Comparison of ENCODE assay signal across 12 mouse cellular contexts in the genomic region with DNA sequence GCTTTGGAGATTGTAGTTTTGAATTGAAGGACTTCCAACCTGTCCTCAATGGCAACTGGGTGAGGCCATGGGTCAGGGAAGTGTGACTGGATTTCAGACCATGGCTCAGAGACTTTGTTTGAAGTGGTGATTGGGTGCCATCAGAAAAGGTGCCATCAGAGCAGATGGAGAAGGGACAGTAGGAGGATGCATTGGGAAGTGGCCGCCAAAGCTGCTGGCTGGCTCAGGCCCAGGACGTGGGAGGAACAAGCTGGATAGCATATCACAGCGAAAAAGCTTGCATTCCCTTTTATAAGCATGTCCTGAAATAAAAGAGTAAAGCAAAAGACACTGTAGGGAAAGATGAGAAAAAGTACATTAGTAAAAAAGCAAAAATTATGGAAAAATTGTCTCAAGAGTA. TPM values are rescaled to one million over a fixed set of nuclear protein-coding genes. Genes with fewer than 3 reads are reported as not detected.
DNase-seq lines count a peak whose midpoint lies in the region; ATAC-seq lines count a peak whose summit lies in the region.
"Had no signal": no experiment of that assay in that cellular context is flagged by ENCODE, and none has a peak within 500 bp of the region (broad histone marks: within the 10 kb centered on the region; RNA-seq: fewer than 3 reads in every experiment).

No protein-coding gene starts in this region.

- H3K27me3 ChIP-seq in hindbrain, embryonic 16.5 days (replicated peaks; ENCODE audit: control insufficient read depth, insufficient read depth, low read length) = no peaks in the 10 kb centered on the region
- H3K27me3 ChIP-seq: limb, embryonic 12.5 days had no signal

- WGBS in hindbrain, embryonic 16.5 days = 87% methylated on average over 3 of the region's 3 CpGs

- no peaks in the 10 kb centered on the region for H3K9me3 ChIP-seq in hindbrain, embryonic 16.5 days (ENCODE audit: control insufficient read depth, low read length)

- no peak for ATAC-seq in hindbrain, embryonic 16.5 days
- ATAC-seq: intestine, embryonic 16.5 days had no signal

- no peak overlapping the region for H3K9ac ChIP-seq in hindbrain, embryonic 16.5 days (ENCODE audit: low read depth, low read length)
- H3K9ac ChIP-seq: limb, embryonic 12.5 days; lung, embryonic 14.5 days had no signal

- no peaks in the 10 kb centered on the region for H3K4me1 ChIP-seq in hindbrain, embryonic 16.5 days (ENCODE audit: control insufficient read depth, insufficient read depth, low read depth, low read length)
- H3K4me1 ChIP-seq: limb, embryonic 12.5 days had no signal

- H3K4me3 ChIP-seq in hindbrain, embryonic 16.5 days (ENCODE audit: low read length) = no peak overlapping the region
- H3K4me3 ChIP-seq: limb, embryonic 12.5 days had no signal

- no peak overlapping the region for H3K4me2 ChIP-seq in hindbrain, embryonic 16.5 days (ENCODE audit: low read length)
- H3K4me2 ChIP-seq: limb, embryonic 12.5 days; lung, embryonic 14.5 days had no signal

- peak; percentile 91 to 92 for DNase-seq in cerebellum, postnatal 10 days
- DNase-seq in layer of hippocampus, adult 11-12 months (ENCODE audit: low spot score) = peak; percentile 90
- DNase-seq in left cerebral cortex, adult 8-10 months (ENCODE audit: low spot score in 2 of 2) = peak; percentile 59 to 94
- peak; percentile 73 for DNase-seq in right cerebral cortex, postnatal 4 days
- no peak for DNase-seq in ovary, adult 18-20 months (ENCODE audit: low spot score)
- no peak for DNase-seq in kidney, postnatal 14 days
- DNase-seq: adrenal gland, postnatal 14 days; gastrocnemius, postnatal 36 days; lung, embryonic 14.5 days had no signal

- H3K27ac ChIP-seq in hindbrain, embryonic 16.5 days (ENCODE audit: low read depth, low read length) = no peak overlapping the region
- H3K27ac ChIP-seq: limb, embryonic 12.5 days had no signal

- H3K36me3 ChIP-seq in hindbrain, embryonic 16.5 days (ENCODE audit: control insufficient read depth, insufficient read depth, low read length) = no peaks in the 10 kb centered on the region
- H3K36me3 ChIP-seq: limb, embryonic 12.5 days had no signal

RNA-seq across cellular contexts. Expression of a gene that starts 16.9 kb away (rescaled TPM):
- 100 to 1,000 TPM; 135 to 148 (median 142) TPM for total RNA-seq in left cerebral cortex, adult 8-10 months (2022)
- 53.5 and 59.0 TPM in 2 replicates for polyA plus RNA-seq in hindbrain, embryonic 16.5 days (2015; fragmentation: Nextera tagmentation; extraction: Ambion mirVana)

Comparison
In these comparisons a context has a peak if more than half of its experiments do, and no peak if none do; other contexts are left out.
1. DNase-seq: peak in cerebellum, postnatal 10 days (2 of 2), layer of hippocampus, adult 11-12 months (single experiment), left cerebral cortex, adult 8-10 months (2 of 2) and right cerebral cortex, postnatal 4 days (single experiment); none in ovary, adult 18-20 months (single experiment) and kidney, postnatal 14 days (single experiment).